Mouse (Mus musculus) cerebellum, adult (tissue): ENCODE results near the gene Alpk1.

Experiments used
- ATAC-seq: cut with Nextera tagmentation; 2 replicates; pipeline ENCODE4 v1.9.2; 2017; ENCODE audit warnings: mild to moderate bottlenecking, moderate library complexity, mixed read lengths; ENCODE audit not compliant: insufficient number of reproducible peaks, low FRiP score, low TSS enrichment

Alpk1 gene

DNA sequence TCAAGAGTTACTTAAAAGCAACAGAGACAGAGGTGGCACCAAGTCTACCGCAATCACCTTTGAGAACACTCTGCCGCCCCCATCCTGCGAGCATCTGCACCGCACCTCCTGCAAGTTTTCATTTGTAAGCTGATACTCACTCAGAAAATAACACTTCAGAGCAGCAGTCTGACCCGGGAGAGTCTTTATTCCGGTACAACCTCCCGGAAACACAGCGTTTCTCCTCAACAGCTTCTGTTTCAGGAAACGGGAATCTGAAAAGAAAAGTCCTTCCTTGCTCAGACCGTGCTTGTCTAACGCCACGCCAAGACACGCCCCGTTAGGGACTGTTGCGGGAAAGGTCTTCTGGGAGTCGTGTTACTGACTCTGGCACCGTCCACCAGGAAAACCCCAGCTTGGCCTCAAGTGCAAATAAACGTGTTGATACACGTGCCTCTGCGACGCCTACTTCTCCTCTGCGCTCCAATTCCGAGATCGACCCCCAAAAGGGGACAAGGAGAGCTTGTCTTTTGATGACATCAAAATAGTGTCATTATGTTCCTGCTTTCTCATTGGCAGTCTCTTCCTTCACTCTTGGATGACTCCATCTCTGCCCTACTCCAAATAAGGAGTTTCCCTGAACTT is at the start of gene Alpk1:
TSS of gene Alpk1 (minus strand) at position 507 of the 624 bp plus-strand sequence.
- no peak for ATAC-seq

GRCm38 (mm10) chr3:127827123-127827522 is 46.8 kb upstream of the Alpk1 start:
- no peak for ATAC-seq

- ATAC-seq = no peak
Observed at GRCm38 (mm10) chr3:127826503-127826902, 46.2 kb upstream of the Alpk1 start.

DNA sequence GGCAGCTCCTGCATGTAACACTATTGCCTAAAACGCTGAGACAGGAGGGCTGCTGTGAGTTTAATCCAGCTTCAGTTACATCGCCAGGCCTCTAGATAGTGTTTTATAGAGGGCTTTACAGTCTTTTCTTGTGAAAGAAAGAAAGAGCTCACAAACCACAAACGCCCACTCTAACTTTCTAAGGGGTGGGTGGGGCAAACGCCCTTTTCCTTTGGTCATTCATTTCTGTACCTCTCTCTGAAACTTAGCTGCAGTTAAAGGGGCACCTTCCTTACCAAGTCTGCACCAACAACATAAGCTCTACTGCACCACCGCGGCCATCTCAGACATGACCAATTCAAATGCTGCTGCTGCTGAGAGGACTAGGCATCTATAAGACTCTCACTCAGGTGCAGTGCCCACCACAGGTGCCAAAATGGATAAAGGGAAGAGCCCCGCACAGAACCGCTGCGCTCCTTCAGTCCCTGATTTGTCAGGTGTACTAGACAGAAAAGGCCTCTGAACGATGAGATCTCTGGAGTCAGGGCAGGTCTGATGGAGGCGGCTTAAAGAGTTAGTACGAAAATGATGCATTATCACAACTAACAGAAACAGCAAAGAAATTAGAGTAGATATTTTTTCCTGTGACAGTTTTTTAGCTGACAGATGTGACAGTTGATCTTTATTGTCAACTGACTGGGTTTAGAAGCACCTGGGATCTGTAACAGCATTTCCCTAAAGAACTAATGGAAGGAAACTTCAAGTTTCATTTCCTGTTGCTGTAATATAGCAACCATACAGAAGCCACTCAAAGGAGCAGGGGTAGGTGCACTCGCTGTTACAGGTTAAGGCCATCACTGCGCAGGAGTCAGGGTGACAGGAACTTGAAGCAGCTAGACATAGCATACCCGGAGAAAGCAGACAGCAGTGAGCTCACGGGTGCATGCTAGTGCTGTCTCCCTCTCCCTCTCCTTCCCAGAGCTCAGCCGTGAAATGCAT is 43.8 kb upstream of the Alpk1 start:
- no peak for ATAC-seq

- ATAC-seq = no peak
Observed at GRCm38 (mm10) chr3:127821209-127821608, 40.9 kb upstream of the Alpk1 start.

DNA sequence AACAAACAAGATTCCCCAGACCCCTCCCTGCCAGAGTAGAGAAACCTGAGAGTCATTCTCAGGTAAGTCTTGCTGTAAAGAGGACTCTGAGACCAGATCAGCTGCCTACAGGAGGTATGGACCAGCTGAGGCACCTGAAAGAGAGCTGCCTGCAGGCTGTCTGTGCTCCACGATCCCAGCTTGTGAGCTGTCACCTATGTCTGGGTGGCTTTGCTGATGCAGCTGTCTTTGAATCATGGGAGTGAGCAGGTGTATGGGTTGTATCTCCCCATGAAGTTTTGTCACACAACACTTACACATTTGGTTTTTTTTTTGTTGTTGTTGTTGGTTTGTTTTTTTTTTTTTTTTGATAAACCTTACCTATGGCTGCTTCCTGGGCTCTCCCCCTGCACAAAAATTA is 40.1 kb upstream of the Alpk1 start:
- no peak for ATAC-seq

- no peak for ATAC-seq
Observed at GRCm38 (mm10) chr3:127818694-127819663, 38.7 kb upstream of the Alpk1 start.

DNA sequence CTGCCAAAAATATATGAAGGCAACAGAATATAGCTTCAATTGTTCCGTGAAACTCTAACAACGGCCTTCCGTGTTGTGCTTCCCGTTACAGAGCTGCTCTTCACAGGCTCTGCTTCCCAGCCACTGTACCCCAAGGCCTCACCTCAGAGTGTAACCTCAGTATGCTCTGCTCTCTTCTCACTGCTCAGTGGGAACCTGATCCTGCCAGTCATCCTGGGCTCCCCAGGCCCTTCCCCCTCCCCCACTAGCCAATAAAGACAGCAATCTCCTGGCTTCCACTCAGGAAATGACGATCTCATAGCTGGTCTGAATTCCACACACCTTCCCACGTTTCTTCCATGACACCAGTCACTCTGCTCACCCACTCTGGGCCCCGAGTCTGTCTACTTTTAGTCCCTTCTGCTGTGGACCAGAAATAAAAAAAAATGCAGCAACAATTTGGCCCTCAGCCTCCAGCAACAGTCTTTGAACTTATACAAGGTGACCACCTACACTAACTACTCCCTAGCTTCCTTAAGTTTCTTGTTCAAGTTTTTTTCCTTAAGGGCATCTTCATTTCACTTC is 36.9 kb upstream of the Alpk1 start:
- no peak for ATAC-seq

DNA sequence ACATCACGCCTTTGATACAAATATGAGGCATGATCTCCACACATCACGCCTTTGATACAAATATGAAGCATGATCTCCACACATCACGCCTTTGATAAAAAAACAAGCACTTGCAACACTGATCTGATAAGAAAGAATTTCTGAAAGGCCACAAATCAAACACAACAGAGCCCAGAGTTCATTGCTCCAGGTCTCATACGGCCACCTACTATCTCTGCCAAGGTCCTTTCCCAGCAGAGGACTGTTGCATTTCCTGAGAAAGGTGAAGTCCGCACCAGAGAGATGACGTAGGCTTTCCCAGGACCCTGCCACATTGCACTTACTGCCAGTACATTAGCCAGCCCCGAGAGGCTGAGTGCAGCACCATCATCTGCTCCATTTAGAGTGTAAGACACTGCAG is 28.8 kb upstream of the Alpk1 start:
- ATAC-seq = no peak

GRCm38 (mm10) chr3:127807846-127808245 is 27.5 kb upstream of the Alpk1 start:
- ATAC-seq = no peak

- ATAC-seq = no peak
Observed at GRCm38 (mm10) chr3:127805991-127806390, 25.7 kb upstream of the Alpk1 start.

DNA sequence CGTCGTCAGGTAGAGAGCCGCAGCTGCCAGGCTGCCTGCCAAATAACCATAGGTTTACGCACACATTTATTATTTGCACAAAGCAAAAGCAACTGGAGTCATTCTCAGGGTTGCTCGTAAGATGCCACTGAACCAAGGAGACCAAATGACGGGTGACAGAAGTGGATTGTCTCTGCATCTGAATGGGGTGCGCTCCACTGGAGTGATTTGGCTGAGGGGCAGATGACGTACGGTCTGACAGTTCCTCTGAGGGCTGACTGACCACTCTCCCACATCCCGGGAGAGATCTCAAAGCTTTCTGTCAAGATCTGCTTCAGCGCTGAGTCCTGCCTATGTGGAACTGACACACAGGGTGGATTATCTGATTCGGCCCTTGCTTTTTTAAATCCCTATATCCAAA is 24.7 kb upstream of the Alpk1 start:
- no peak for ATAC-seq

DNA sequence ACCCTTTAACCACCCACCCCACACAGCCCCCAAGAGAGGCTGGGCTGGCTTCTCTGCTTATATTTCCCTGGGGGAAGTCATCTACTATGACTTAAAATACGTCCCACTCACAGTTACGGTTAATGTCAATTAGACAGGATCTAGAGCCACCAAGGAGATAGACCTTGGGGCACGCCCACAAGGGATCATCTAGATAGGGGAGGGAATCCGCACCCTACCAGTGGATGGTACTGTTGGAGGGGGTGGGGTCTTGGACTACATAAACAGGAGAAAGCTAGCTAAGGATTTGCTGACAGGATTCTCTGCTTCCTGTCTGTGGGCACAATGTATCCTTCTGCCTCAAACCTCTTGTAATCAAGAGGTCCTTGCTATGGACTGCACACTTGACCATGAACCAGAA is 24.1 kb upstream of the Alpk1 start:
- ATAC-seq = no peak

DNA sequence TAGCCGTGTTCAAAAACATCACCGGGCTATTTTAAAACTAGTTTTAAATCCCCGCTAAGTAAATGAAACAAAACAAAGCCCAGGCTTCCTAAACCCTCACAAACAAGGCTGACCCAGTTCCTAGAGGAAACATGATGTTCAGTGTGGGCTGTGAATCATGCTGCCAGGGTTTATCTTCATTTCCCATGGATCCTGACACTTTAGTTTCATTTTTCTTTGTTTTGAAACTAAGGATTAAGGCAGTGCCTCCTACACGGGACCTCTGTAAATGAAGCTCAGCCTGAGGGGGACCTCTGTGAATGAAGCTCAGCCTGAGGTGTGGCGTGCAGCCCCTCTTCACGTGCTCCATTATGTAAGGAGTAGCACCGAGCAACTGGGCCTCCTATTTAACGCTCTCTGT is 22.5 kb upstream of the Alpk1 start:
- no peak for ATAC-seq

DNA sequence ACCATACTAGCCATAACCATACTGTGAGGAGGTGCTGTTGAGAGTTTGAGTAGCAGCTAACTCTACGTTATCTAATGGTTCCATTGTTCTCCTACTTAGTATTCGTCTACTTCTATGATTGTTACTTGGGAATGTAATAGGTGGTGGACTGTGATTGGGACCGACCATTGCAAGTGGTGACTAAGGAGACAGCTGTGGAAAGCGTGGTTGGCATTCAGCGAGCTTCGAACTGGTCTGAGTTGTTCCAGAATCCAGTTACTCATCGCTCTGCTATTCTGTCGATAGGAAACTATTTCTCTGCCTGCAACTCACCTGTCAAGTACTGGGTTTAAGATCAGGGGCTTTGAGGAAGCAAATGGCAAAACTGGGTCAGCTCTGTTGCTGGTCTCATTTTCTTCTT is 20.8 kb upstream of the Alpk1 start:
- ATAC-seq = no peak

GRCm38 (mm10) chr3:127796271-127796670 is 15.9 kb upstream of the Alpk1 start:
- no peak for ATAC-seq

DNA sequence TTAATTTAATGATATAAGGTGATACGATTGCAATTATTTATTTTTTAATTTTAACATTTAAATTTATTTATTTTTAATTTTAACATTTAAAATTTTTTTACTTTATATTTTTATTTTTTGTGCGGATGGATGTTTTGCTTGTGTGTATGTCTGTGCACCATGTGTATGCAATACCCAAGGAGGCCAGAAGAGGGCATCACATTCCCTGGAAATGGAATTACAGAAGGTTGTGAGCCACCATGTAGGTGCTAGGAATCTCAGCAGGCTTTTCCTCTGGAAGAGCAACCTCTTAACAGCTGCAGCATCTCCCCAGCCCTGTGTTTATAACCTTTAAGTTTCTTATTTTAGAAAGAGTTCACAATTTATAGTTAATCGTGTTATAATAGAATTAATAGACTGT is 15.4 kb upstream of the Alpk1 start:
- no peak for ATAC-seq

GRCm38 (mm10) chr3:127793022-127793421 is 12.7 kb upstream of the Alpk1 start:
- ATAC-seq = no peak

- ATAC-seq = no peak
Observed at GRCm38 (mm10) chr3:127791595-127792561, 11.6 kb upstream of the Alpk1 start.
